Mouse (Mus musculus): ENCODE measurements around the gene Lemd1. TPM values are rescaled to one million over a fixed set of nuclear protein-coding genes. Genes with fewer than 3 reads are reported as not detected.
"Not testable (repeated sequence)": the region's sequence is repeated elsewhere in the genome, so short reads cannot be mapped to it uniquely, and the experiment has no call there.

The Lemd1 gene
- polyA plus RNA-seq, 1 experiment from 2014 or later = 0.43 TPM

GRCm38 (mm10) chr1:132153086-132153690 lies 38.0 kb upstream of the Lemd1 start:
- Histone ChIP-seq H3K27me3 (replicated peaks) (peaks cover 3% of the 10 kb centered on the region; the same call in 1 of the 2 replicates), H3K9me3 (no peaks in the 10 kb centered on the region), H3K4me3 (replicated peaks) (no peak overlapping the region), H3K4me1 (replicated peaks) (peaks cover 19% of the 10 kb centered on the region; the same call in 1 of the 2 replicates), H3K36me3 (no peaks in the 10 kb centered on the region), H3K4me2 (replicated peaks) (no peak overlapping the region), H3K27ac (no peak overlapping the region), H3K9ac (no peak overlapping the region)
- ATAC-seq = no peak
- 62% methylated on average over 15 of the region's 15 CpGs for WGBS

GRCm38 (mm10) chr1:132153691-132154090 lies 37.5 kb upstream of the Lemd1 start:
- H3K4me1 ChIP-seq (replicated peaks) = peaks cover 19% of the 10 kb centered on the region; the same call in 1 of the 2 replicates
- H3K9ac ChIP-seq = no peak overlapping the region
- H3K27ac ChIP-seq = no peak overlapping the region
- peaks cover 5% of the 10 kb centered on the region; the same call in 1 of the 2 replicates for H3K27me3 ChIP-seq (replicated peaks)
- H3K4me3 ChIP-seq (replicated peaks) = no peak overlapping the region
- no peak for ATAC-seq
- H3K4me2 ChIP-seq (replicated peaks) = no peak overlapping the region
- no peaks in the 10 kb centered on the region for H3K9me3 ChIP-seq
- WGBS = 50% methylated on average over 8 of the region's 8 CpGs
- H3K36me3 ChIP-seq = no peaks in the 10 kb centered on the region

GRCm38 (mm10) chr1:132155737-132156136 lies 35.5 kb upstream of the Lemd1 start:
- Histone ChIP-seq H3K27me3 (replicated peaks) (peaks cover 5% of the 10 kb centered on the region), H3K9me3 (no peaks in the 10 kb centered on the region), H3K27ac (no peak overlapping the region), H3K4me2 (replicated peaks) (no peak overlapping the region), H3K4me1 (replicated peaks) (peaks cover 18% of the 10 kb centered on the region; the same call in 1 of the 2 replicates), H3K4me3 (replicated peaks) (no peak overlapping the region), H3K9ac (no peak overlapping the region), H3K36me3 (no peaks in the 10 kb centered on the region)
- no peak for ATAC-seq
- whole genome bisulfite sequencing = 10% methylated on average over 6 of the region's 6 CpGs

GRCm38 (mm10) chr1:132157016-132157781 lies 34.0 kb upstream of the Lemd1 start:
- 22% methylated on average over 14 of the region's 14 CpGs for WGBS
- peaks cover 5% of the 10 kb centered on the region for H3K27me3 ChIP-seq (replicated peaks)

GRCm38 (mm10) chr1:132157808-132158207 lies 33.4 kb upstream of the Lemd1 start:
- ATAC-seq = peak; percentile 10; the same call in 1 of the 2 replicates
- Histone ChIP-seq H3K9me3 (no peaks in the 10 kb centered on the region), H3K9ac (no peak overlapping the region), H3K4me2 (replicated peaks) (peak overlapping the region; percentile 34; the same call in 1 of the 2 replicates), H3K4me3 (replicated peaks) (no peak overlapping the region), H3K36me3 (no peaks in the 10 kb centered on the region), H3K27me3 (replicated peaks) (peaks cover 5% of the 10 kb centered on the region), H3K4me1 (replicated peaks) (peaks cover 9% of the 10 kb centered on the region; the same call in 1 of the 2 replicates), H3K27ac (no peak overlapping the region)
- 32% methylated on average over 7 of the region's 7 CpGs for WGBS

More at GRCm38 (mm10) chr1:132157016-132157781, 34.0 kb upstream of the Lemd1 start:
- Histone ChIP-seq H3K36me3 (no peaks in the 10 kb centered on the region), H3K4me1 (replicated peaks) (peaks cover 11% of the 10 kb centered on the region; the same call in 1 of the 2 replicates), H3K4me3 (replicated peaks) (no peak overlapping the region), H3K4me2 (replicated peaks) (peak overlapping the region; percentile 34; the same call in 1 of the 2 replicates), H3K9me3 (no peaks in the 10 kb centered on the region), H3K27ac (no peak overlapping the region), H3K9ac (no peak overlapping the region)
- peak; percentile 87 for ATAC-seq

- Histone ChIP-seq H3K9ac (no peak overlapping the region), H3K9me3 (no peaks in the 10 kb centered on the region), H3K4me1 (replicated peaks) (peaks cover 9% of the 10 kb centered on the region; the same call in 1 of the 2 replicates), H3K4me2 (replicated peaks) (no peak overlapping the region), H3K4me3 (replicated peaks) (no peak overlapping the region), H3K27ac (no peak overlapping the region), H3K36me3 (no peaks in the 10 kb centered on the region), H3K27me3 (replicated peaks) (peaks cover 5% of the 10 kb centered on the region)
- 0 out of 2 replicates have a peak, but pooled peaks have one; percentile 29 for ATAC-seq
- WGBS = 37% methylated on average over 2 of the region's 2 CpGs
Measured at GRCm38 (mm10) chr1:132158741-132159140, 32.5 kb upstream of the Lemd1 start.

- 65% methylated on average over 4 of the region's 4 CpGs for WGBS
- Histone ChIP-seq H3K4me3 (replicated peaks) (no peak overlapping the region), H3K27me3 (replicated peaks) (peaks cover 5% of the 10 kb centered on the region), H3K36me3 (no peaks in the 10 kb centered on the region), H3K9ac (no peak overlapping the region), H3K4me2 (replicated peaks) (no peak overlapping the region), H3K9me3 (no peaks in the 10 kb centered on the region), H3K4me1 (replicated peaks) (peaks cover 9% of the 10 kb centered on the region; the same call in 1 of the 2 replicates), H3K27ac (no peak overlapping the region)
- no peak for ATAC-seq
Measured at GRCm38 (mm10) chr1:132159681-132160080, 31.6 kb upstream of the Lemd1 start.

GRCm38 (mm10) chr1:132161211-132161880 lies 29.9 kb upstream of the Lemd1 start:
- WGBS = 58% methylated on average over 7 of the region's 7 CpGs
- no peak overlapping the region for H3K27ac ChIP-seq
- H3K27me3 ChIP-seq (replicated peaks) = peaks cover 5% of the 10 kb centered on the region
- ATAC-seq = no peak
- H3K4me3 ChIP-seq (replicated peaks) = no peak overlapping the region
- no peak overlapping the region for H3K9ac ChIP-seq
- H3K4me1 ChIP-seq (replicated peaks) = peaks cover 9% of the 10 kb centered on the region; the same call in 1 of the 2 replicates
- no peaks in the 10 kb centered on the region for H3K9me3 ChIP-seq
- no peaks in the 10 kb centered on the region for H3K36me3 ChIP-seq
- H3K4me2 ChIP-seq (replicated peaks) = no peak overlapping the region

- not testable (repeated sequence) for H3K36me3 ChIP-seq; H3K27me3 ChIP-seq (replicated peaks); H3K4me2 ChIP-seq (replicated peaks); H3K27ac ChIP-seq; H3K4me3 ChIP-seq (replicated peaks); H3K4me1 ChIP-seq (replicated peaks); ATAC-seq; H3K9me3 ChIP-seq; H3K9ac ChIP-seq
- 58% methylated on average over 9 of the region's 9 CpGs for WGBS
Measured at GRCm38 (mm10) chr1:132162618-132163017, 28.6 kb upstream of the Lemd1 start.

GRCm38 (mm10) chr1:132164780-132165518 lies 26.3 kb upstream of the Lemd1 start:
- Histone ChIP-seq H3K4me2 (replicated peaks) (no peak overlapping the region), H3K4me3 (replicated peaks) (no peak overlapping the region), H3K4me1 (replicated peaks) (peaks cover 8% of the 10 kb centered on the region), H3K27ac (no peak overlapping the region), H3K27me3 (replicated peaks) (no peaks in the 10 kb centered on the region; the same call in 1 of the 2 replicates), H3K9ac (no peak overlapping the region), H3K9me3 (no peaks in the 10 kb centered on the region), H3K36me3 (no peaks in the 10 kb centered on the region)
- 24% methylated on average over 13 of the region's 13 CpGs for WGBS
- ATAC-seq = no peak

GRCm38 (mm10) chr1:132165859-132166258 lies 25.4 kb upstream of the Lemd1 start:
- ATAC-seq = no peak
- H3K4me3 ChIP-seq (replicated peaks) = no peak overlapping the region
- H3K27me3 ChIP-seq (replicated peaks) = no peaks in the 10 kb centered on the region; the same call in 1 of the 2 replicates
- peaks cover 8% of the 10 kb centered on the region for H3K4me1 ChIP-seq (replicated peaks)
- WGBS = 67% methylated on average over 3 of the region's 3 CpGs
- H3K4me2 ChIP-seq (replicated peaks) = no peak overlapping the region
- H3K36me3 ChIP-seq = no peaks in the 10 kb centered on the region
- H3K27ac ChIP-seq = no peak overlapping the region
- no peak overlapping the region for H3K9ac ChIP-seq
- H3K9me3 ChIP-seq = no peaks in the 10 kb centered on the region

All from intestine, embryonic 15.5 days (tissue).